Mouse (Mus musculus) heart, embryonic 13.5 days (tissue): ENCODE measurements around the gene Nlgn3. TPM values are rescaled to one million over a fixed set of nuclear protein-coding genes. Genes with fewer than 3 reads are reported as not detected.

Experiments
- ATAC-seq: fragments of 200-750 bp; cut with Nextera tagmentation; 2 replicates; pipeline ENCODE4 v1.8.0; 2017; ENCODE audit warnings: moderate TSS enrichment; ENCODE audit not compliant: insufficient number of reproducible peaks, low FRiP score, low TSS enrichment; ENCODE audit errors: extremely low read depth
- H3K27ac ChIP-seq: fragments of 300-500 bp; sonication (generic); replicated peaks from 2 replicates; pipeline ENCODE4 v1.5.1; 2015; ENCODE audit warnings: moderate library complexity, mild to moderate bottlenecking, inconsistent platforms
- H3K27me3 ChIP-seq: fragments of 300-500 bp; sonication (generic); replicated peaks from 2 replicates; pipeline ENCODE4 v1.6.1; 2015; ENCODE audit warnings: mild to moderate bottlenecking, inconsistent platforms
- H3K36me3 ChIP-seq: fragments of 300-500 bp; sonication (generic); 2 replicates; pipeline ENCODE4 v1.6.1; 2015; ENCODE audit warnings: mild to moderate bottlenecking, inconsistent platforms
- H3K4me1 ChIP-seq: fragments of 300-500 bp; sonication (generic); 2 replicates; pipeline ENCODE4 v1.6.1; 2015; ENCODE audit warnings: inconsistent platforms
- H3K4me2 ChIP-seq: fragments of 300-500 bp; sonication (generic); 2 replicates; pipeline ENCODE4 v1.6.1; 2015; ENCODE audit warnings: inconsistent platforms, mild to moderate bottlenecking, moderate library complexity
- H3K4me3 ChIP-seq: fragments of 300-500 bp; sonication (generic); 2 replicates; pipeline ENCODE4 v1.5.1; 2015; ENCODE audit warnings: moderate library complexity, mild to moderate bottlenecking, inconsistent platforms
- H3K9ac ChIP-seq: fragments of 300-500 bp; sonication (generic); 2 replicates; pipeline ENCODE4 v1.6.1; 2015; ENCODE audit warnings: inconsistent platforms, mild to moderate bottlenecking, moderate library complexity
- H3K9me3 ChIP-seq: fragments of 300-500 bp; sonication (generic); 2 replicates; pipeline ENCODE4 v1.6.1; 2016; ENCODE audit warnings: inconsistent platforms
- WGBS: fragments of 180-500 bp; shearing (Covaris S2); methylation state at CpG from one replicate; pipeline ENCODE4 v1.1.7; 2015; ENCODE audit warnings: mixed read lengths; 5-methylcytosine and 5-hydroxymethylcytosine counted together
- polyA plus RNA-seq: library from polyadenylated mRNA; unstranded; fragments of >200 nt; fragmentation: Nextera tagmentation; extraction: Ambion mirVana; gene quantifications from 2 replicates; pipeline ENCODE4 v1.2.1, GENCODE M21; 2015

Nlgn3 gene
- polyA plus RNA-seq, 1 experiment from 2014 or later = 2.5 TPM

- 77% methylated on average over 9 of the region's 9 CpGs for WGBS
- Histone ChIP-seq H3K9me3 (no peaks in the 10 kb centered on the region), H3K36me3 (peaks cover 12% of the 10 kb centered on the region), H3K4me3 (no peak overlapping the region), H3K4me2 (no peak overlapping the region), H3K9ac (no peak overlapping the region), H3K27me3 (peaks cover 36% of the 10 kb centered on the region), H3K4me1 (peaks cover 10% of the 10 kb centered on the region), H3K27ac (no peak overlapping the region)
- ATAC-seq = no peak
Measured at GRCm38 (mm10) chrX:101301654-101302053, 2.7 kb downstream of the Nlgn3 start.

- Histone ChIP-seq H3K4me3 (no peak overlapping the region), H3K27ac (no peak overlapping the region), H3K9ac (no peak overlapping the region), H3K9me3 (no peaks in the 10 kb centered on the region), H3K36me3 (no peaks in the 10 kb centered on the region), H3K4me1 (peaks cover 10% of the 10 kb centered on the region), H3K27me3 (peaks cover 58% of the 10 kb centered on the region), H3K4me2 (no peak overlapping the region)
- 64% methylated on average over 2 of the region's 2 CpGs for WGBS
- ATAC-seq = no peak
Measured at GRCm38 (mm10) chrX:101304646-101305045, 5.7 kb downstream of the Nlgn3 start.

DNA sequence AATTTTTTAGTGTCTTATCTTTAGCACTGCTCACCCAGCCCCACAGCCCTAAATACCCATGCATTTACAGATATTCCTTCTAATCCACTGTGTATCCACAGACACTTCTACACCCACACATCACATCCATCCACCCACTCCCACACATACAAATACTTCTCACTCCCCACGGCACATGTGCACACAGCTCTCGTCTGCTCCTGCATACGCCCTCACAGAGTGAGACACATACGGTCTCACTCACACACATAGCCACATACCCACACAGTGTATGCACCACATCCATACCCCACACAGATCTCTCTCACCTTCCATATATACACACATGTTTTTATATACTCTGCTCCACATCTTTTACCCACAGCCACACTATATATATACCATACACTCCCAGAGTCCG lies 10.3 kb downstream of the Nlgn3 start:
- no peak overlapping the region for H3K27ac ChIP-seq
- H3K4me2 ChIP-seq = no peak overlapping the region
- no peaks in the 10 kb centered on the region for H3K4me1 ChIP-seq
- no peak overlapping the region for H3K9ac ChIP-seq
- peaks cover 68% of the 10 kb centered on the region for H3K27me3 ChIP-seq
- no peaks in the 10 kb centered on the region for H3K36me3 ChIP-seq
- 78% methylated on average over 5 of the region's 5 CpGs for whole genome bisulfite sequencing
- no peak overlapping the region for H3K4me3 ChIP-seq
- ATAC-seq = no peak
- H3K9me3 ChIP-seq = no peaks in the 10 kb centered on the region

DNA sequence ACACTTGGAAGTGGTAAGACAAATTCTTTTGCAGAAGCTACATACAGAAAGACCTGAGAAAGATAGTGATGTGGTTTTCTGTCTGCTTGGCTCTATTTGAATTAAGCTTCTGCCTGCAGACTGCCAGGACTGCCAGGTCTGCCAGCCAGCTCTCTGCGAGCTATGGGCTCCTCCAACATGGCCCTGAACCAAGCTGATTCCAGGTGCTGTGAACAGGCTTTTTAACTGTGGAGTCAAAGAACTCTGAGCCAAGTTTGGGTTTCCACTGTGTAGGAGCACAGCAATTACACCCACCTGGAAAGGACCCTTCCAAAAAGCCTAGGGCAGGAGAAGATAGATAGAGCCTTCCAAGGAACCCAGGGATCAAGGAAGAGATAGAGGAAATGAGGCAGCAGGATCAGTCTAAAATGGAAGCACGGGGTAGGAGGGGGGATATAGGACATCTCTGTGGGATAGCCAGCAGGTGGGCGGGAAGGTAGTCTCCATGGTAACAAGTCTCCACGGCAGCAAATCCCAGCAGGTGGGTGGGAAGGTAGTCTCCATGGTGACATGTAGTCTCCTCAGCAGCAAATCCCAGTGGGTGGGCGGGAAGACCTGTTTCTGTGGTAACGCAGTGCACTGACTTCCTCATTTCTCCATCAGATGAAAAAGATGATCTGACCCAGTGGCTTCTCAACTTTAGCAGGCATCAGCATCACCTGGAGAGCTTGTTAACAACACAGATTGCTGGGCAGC lies 14.8 kb downstream of the Nlgn3 start:
- no peaks in the 10 kb centered on the region for H3K4me1 ChIP-seq
- no peaks in the 10 kb centered on the region for H3K36me3 ChIP-seq
- H3K9me3 ChIP-seq = no peaks in the 10 kb centered on the region
- WGBS = 46% methylated on average over 6 of the region's 6 CpGs
- H3K9ac ChIP-seq = no peak overlapping the region
- no peak overlapping the region for H3K27ac ChIP-seq
- H3K27me3 ChIP-seq = peaks cover 53% of the 10 kb centered on the region
- no peak for ATAC-seq
- H3K4me2 ChIP-seq = no peak overlapping the region
- H3K4me3 ChIP-seq = no peak overlapping the region

DNA sequence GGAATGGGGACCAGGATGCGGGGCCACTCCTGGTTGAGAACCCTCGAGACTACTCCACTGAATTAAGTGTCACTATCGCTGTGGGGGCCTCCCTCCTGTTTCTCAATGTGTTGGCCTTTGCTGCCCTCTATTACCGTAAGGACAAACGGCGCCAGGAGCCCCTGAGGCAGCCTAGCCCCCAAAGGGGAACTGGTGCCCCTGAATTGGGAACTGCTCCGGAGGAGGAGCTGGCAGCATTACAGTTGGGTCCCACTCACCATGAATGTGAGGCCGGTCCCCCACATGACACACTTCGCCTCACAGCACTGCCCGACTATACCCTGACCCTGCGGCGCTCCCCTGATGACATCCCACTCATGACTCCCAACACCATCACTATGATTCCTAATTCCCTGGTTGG lies 20.8 kb downstream of the Nlgn3 start:
- ATAC-seq = no peak
- no peaks in the 10 kb centered on the region for H3K9me3 ChIP-seq
- peaks cover 16% of the 10 kb centered on the region; the same call in 1 of the 2 replicates for H3K27me3 ChIP-seq
- H3K9ac ChIP-seq = no peak overlapping the region
- no peaks in the 10 kb centered on the region for H3K36me3 ChIP-seq
- H3K4me1 ChIP-seq = no peaks in the 10 kb centered on the region
- no peak overlapping the region for H3K4me3 ChIP-seq
- 84% methylated on average over 12 of the region's 12 CpGs for WGBS
- no peak overlapping the region for H3K4me2 ChIP-seq
- H3K27ac ChIP-seq = no peak overlapping the region

- Histone ChIP-seq H3K4me3 (no peak overlapping the region), H3K36me3 (no peaks in the 10 kb centered on the region), H3K9ac (no peak overlapping the region), H3K4me2 (no peak overlapping the region), H3K27ac (no peak overlapping the region), H3K27me3 (0 out of 2 replicates have a peak, but pooled peaks cover 3% of the 10 kb centered on the region), H3K9me3 (no peaks in the 10 kb centered on the region), H3K4me1 (peaks cover 6% of the 10 kb centered on the region; the same call in 1 of the 2 replicates)
- 30% methylated on average over 8 of the region's 8 CpGs for WGBS
- no peak for ATAC-seq
Measured at GRCm38 (mm10) chrX:101325989-101326899, 27.3 kb downstream of the Nlgn3 start.

- H3K4me2 ChIP-seq = peak overlapping the region; percentile 38
- WGBS = 16% methylated on average over 10 of the region's 10 CpGs
- H3K9me3 ChIP-seq = no peaks in the 10 kb centered on the region
- H3K4me3 ChIP-seq = no peak overlapping the region
- peaks cover 10% of the 10 kb centered on the region; the same call in 1 of the 2 replicates for H3K4me1 ChIP-seq
- 0 out of 2 replicates have a peak, but pooled peaks cover 3% of the 10 kb centered on the region for H3K27me3 ChIP-seq
- peak overlapping the region; percentile 68 for H3K27ac ChIP-seq
- no peak for ATAC-seq
- H3K36me3 ChIP-seq = no peaks in the 10 kb centered on the region
- H3K9ac ChIP-seq = 0 out of 2 replicates have a peak overlapping the region, but pooled peaks have one; percentile 40
Measured at GRCm38 (mm10) chrX:101329372-101330028, 30.5 kb downstream of the Nlgn3 start.

GRCm38 (mm10) chrX:101332031-101332374 lies 33.0 kb downstream of the Nlgn3 start:
- H3K36me3 ChIP-seq = no peaks in the 10 kb centered on the region
- H3K27me3 ChIP-seq = 0 out of 2 replicates have a peak, but pooled peaks cover 3% of the 10 kb centered on the region
- H3K4me1 ChIP-seq = peaks cover 7% of the 10 kb centered on the region; the same call in 1 of the 2 replicates
- H3K9ac ChIP-seq = peak overlapping the region; percentile 72
- peak overlapping the region; percentile 92 for H3K27ac ChIP-seq
- H3K4me2 ChIP-seq = peak overlapping the region; percentile 61
- ATAC-seq = 0 out of 2 replicates have a peak, but pooled peaks have one; percentile 18
- peak overlapping the region; percentile 47 for H3K4me3 ChIP-seq
- 37% methylated on average over 9 of the region's 9 CpGs for WGBS
- no peaks in the 10 kb centered on the region for H3K9me3 ChIP-seq

GRCm38 (mm10) chrX:101332375-101333211 lies 33.6 kb downstream of the Nlgn3 start:
- peak overlapping the region; percentile 76 for H3K9ac ChIP-seq
- H3K9me3 ChIP-seq = no peaks in the 10 kb centered on the region
- peak overlapping the region; percentile 71 for H3K4me2 ChIP-seq
- H3K36me3 ChIP-seq = no peaks in the 10 kb centered on the region
- peak overlapping the region; percentile 47 for H3K4me3 ChIP-seq
- 0 out of 2 replicates have a peak, but pooled peaks cover 3% of the 10 kb centered on the region for H3K27me3 ChIP-seq
- 23% methylated on average over 21 of the region's 49 CpGs for WGBS
- peaks cover 7% of the 10 kb centered on the region; the same call in 1 of the 2 replicates for H3K4me1 ChIP-seq
- peak; percentile 91 for ATAC-seq
- H3K27ac ChIP-seq = peak overlapping the region; percentile 92

GRCm38 (mm10) chrX:101334606-101335005 lies 35.6 kb downstream of the Nlgn3 start:
- Histone ChIP-seq H3K27ac (no peak overlapping the region), H3K4me2 (no peak overlapping the region), H3K27me3 (no peaks in the 10 kb centered on the region), H3K4me1 (peaks cover 4% of the 10 kb centered on the region; the same call in 1 of the 2 replicates), H3K4me3 (no peak overlapping the region), H3K36me3 (no peaks in the 10 kb centered on the region), H3K9me3 (no peaks in the 10 kb centered on the region), H3K9ac (no peak overlapping the region)
- 80% methylated on average over 5 of the region's 5 CpGs for WGBS
- ATAC-seq = no peak
